Mouse (Mus musculus): ENCODE measurements at regions not wholly inside any gene's neighbourhood (a gene's known extent, or its start where the extent isn't known, plus 50 kb on each side); places are given as distances from the start of the nearest gene placed in this dataset.

DNA sequence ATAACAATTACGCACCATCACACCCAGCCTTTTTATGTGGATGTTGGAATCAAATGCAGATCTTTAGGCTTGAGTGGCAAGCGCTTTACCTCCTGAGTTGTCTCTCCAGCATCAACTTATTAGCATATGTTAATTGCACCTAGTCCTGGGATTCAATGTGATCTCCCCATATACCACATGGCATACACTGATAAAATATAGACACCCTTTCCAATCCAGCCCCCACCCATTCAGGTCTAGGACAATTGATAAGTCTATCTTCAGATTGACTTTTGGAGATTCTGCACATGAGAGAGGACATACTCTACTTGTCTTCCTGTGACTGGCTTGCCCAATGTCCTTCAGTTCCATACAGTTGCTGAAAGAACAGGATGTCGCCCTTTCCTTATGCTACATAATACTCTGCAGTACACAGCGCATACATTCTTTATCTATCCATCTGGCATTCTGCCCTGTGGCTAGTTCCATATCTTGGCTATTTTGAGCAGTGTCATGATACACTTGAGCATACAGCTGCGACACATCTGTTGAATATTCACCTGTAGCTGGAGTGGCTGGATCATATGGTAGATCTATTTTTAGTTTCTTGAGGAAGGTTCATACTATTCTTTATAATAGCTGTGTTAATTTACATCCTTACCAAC lies 120.3 kb downstream of the Gsdmc2 start:
- DNase-seq (ENCODE audit: low spot score) = no peak

DNA sequence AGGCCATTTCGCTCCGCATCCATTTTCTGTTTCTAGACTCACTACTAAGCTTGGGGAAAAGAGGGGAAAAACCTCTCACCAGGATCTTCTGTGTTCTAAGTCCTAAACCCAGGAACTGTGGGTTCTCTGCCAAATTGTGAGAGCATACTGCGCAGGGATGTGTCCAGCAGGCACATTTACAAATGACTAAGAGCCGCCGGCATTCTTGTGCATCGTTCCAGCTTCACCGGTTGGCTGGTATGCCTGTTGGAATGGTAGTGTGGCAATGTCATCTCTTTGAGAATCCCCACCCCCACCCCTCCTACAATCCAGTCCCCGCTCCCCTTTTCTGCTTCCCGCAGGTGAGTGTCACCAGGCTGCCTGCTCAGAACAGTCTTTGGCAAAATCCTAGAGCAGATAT lies 122.0 kb downstream of the Gsdmc2 start:
- no peak for DNase-seq (ENCODE audit: low spot score)

DNA sequence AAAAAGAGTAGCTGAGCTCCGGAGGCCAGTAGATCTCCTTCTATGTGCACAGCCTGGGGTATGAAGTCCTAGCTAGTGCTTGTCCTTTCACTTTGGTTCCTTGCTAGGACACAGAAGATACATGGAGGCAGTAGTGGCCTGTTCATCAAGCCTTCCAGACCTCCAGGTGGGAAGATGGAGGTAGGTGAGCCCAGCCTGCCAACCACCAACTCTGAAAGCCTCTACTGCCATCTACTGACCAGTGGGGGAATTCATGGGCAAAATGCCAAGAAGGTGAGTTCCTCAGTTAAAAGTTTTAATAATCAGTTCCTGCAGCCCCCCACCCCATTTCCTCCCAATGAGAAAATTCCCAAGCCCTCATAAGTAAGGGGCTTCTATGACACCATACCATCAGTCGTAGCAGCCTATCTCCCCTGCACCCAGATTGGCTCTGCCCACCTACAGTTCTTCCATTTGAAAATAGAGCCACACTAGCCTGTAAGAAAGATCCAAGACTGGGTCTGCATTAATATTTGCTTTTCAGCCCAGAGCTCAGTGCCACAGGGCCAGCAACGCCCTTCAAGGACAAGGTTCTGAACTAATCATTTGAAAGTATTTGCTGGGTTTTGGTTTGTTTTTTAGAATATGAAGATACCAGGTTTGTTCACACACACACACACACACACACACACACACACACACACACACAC lies 123.2 kb downstream of the Gsdmc2 start:
- peak; percentile 11 for DNase-seq (ENCODE audit: low spot score)

DNA sequence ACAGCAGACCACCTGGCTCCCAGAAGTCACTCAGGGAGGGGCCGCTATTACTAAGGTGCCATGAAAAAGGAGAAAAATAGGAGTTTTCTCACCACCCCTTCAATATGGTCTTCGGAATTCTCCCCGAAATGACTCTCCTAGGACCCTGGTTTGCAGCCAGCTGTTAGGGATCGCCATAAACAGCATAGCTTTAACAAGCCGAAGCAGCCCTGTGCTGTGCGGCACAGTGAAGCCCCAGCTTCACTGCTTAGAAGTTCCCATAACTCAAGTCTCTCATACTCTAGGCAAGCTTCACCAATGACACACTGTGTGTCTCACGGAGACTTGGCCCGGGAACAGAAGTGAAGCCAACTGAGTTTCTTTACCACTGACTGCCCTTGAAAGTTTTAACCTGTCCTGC lies 127.2 kb downstream of the Gsdmc2 start:
- DNase-seq (ENCODE audit: low spot score) = no peak

DNA sequence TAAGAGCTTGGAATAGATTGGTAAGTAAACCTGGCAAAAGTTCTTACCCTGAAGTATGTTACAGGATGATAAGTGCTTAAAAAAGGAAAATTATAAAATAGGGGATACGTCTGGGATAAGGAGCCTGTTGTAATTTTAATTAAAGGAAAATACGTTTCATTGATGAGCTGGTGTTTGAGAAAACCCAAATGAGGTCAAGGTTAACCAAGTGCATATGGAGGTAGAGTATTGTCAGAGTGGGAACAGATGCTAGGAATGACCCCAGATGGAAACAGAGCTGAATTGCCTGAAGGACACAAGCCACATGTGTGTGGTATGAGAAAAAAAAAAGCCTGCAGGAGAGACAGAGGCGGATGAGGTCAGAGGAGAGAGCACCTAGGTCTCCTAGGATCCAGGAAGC lies 131.3 kb downstream of the Gsdmc2 start:
- DNase-seq (ENCODE audit: low spot score) = no peak

DNA sequence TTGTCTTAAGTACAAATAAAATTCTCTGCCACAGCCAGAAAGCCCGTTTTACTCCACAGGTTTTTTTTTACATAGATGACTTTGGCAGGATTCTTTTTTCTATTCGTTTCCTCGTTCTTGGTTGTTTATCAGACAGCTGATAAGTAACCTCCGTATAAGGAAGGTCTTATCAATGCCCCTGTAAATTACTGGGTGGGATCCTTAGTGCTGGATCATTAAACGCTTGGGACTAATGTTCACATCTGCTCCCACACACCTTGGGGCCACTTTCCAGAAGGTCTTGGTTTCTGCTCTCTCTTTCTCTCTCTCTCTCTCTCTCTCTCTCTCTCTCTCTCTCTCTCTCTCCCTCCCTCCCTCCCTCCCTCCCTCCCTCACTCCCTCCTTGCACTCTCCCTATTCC lies 134.6 kb downstream of the Gsdmc2 start:
- DNase-seq (ENCODE audit: low spot score) = no peak

DNA sequence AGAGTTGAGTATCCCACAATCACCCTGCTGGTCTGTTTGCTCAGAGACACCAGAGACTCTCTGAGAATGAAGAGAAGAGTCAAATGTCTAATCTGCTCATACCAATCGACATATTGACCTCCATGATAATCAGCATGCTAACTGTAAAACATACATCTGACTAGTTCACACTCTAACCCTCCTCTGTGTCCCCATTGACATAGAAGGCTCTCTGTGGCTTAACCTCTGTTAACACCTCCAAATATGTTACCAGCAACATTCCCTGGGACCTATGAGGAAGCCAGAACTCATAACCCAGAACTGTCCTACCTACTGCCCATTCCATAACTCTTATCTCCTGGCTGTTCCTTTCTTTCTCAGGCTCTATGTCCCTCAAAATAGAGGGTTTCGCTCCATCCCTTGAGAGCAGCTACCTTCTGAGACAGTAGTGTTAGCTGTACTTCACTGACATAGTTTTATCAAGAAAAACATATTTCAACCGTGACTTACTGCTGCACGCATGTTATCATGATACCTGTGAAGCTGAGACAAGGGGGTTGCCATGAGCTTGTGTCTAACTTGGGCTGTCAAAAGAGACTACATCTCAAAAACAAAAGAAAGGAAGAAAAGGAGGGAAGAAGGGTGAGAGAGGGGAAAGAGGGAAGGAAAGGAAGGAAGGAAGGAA lies 135.6 kb downstream of the Gsdmc2 start:
- DNase-seq (ENCODE audit: low spot score) = no peak

DNA sequence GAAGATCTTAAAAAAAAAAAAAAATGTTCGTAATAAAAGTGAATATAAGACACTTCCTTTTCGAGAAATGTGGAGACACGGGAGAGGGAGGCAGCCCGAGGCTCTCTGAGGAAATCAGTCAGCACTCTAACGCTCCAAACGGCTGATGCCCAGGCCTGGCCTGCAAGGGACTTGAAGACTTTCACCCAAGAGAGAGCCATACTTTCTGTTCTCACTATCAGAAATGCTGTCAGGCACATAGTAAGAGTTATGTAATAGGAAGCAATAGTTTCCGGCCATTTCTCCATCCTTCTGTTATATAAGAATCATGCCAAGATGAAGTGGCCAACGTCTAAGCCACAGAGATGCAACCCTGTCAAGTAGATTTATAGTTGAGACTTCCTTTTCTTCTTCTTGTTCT lies 140.3 kb downstream of the Gsdmc2 start:
- DNase-seq (ENCODE audit: low spot score) = no peak

DNA sequence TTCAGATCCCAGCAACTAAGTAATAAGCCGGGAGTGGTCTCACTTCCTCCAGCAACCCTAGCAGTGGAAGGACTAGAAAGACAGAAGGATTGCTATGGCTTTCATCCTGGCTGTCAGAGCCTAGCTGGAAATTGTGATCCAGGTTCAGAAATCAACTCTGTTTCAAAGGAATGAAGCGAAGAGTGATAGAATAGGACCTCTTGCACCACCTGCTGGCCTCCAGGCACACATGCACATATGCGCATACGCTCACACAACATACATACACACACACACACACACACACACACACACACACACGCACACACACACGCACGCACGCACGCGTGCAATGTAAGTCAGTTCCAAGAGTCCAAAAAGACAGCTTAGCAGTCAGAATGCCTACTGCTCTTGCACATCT lies 147.1 kb downstream of the Gsdmc2 start:
- no peak for DNase-seq (ENCODE audit: low spot score)

DNA sequence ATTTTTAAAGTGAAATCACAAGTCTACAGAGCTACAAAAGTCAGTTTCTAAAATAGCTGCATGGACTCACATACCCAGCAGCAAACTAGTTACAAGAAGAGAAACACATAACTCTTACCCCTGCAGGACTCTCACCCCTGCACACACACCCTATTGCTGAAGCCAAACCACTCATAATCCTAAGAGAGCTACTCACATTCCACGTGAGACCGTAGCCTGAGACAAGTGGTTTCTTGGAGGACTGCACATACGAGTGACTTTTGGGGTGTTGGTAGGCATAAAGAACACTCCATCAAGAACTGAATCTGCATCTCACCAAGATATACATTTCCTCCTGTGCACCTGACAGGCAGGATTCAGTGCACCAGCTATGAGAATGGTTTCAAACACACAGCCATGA lies 150.8 kb downstream of the Gsdmc2 start:
- no peak for DNase-seq (ENCODE audit: low spot score)

DNA sequence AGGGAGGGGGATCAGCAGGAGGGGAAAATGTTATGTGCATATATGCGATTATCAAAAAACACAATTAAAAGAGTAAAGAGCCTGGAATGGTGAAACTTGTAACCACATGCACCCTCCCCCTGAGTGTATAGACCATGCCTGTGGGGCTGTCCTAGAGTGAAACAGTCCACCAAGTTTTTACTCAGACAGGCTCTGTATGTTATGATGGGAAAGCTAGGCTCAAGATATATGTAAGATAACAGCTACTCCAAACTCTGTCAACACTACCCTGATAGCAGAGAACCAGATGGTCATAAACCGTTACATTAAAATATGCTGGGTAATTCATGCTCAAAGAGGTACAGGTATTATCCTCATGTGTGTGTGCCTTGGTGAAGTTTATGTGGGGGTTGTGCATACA lies 151.4 kb downstream of the Gsdmc2 start:
- DNase-seq (ENCODE audit: low spot score) = no peak

DNA sequence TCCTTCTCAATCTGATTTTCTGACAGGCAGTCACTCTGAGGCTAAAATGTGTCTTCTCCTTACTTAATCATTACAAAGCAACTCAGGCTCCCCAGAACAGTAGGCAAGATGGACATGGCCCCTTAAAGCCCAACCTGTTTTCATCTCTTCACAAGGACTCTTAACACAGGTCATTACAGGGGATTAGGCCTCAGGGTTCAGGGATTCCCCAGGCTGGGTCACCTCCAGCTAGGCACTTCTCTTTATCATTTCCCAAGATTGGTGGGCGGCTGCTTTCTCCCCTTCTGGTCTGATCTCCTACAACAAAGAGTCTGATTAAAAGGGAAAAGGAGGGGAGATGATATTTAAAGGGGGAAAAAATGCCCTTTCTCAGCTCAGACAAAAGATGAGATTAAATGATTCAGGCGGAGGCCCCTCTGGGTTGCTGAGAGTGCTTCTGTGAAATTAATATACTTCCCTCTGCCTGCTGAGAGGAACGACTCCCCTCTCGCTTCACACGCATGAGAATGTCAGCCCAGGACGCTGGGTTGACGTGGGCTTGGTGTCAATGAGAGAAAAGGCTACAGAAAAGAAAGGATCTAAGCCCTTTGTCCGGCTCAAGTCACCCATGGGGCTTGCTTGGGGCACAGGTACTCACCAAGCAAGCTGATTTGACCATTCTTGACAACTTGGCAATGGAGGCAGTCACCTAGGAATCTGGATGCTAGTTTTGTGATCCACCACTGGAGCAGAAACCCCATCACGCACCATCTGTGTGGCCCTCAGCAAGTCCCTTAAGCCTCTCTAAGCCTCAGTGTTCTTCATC lies 152.3 kb downstream of the Gsdmc2 start:
- no peak for DNase-seq (ENCODE audit: low spot score)

DNA sequence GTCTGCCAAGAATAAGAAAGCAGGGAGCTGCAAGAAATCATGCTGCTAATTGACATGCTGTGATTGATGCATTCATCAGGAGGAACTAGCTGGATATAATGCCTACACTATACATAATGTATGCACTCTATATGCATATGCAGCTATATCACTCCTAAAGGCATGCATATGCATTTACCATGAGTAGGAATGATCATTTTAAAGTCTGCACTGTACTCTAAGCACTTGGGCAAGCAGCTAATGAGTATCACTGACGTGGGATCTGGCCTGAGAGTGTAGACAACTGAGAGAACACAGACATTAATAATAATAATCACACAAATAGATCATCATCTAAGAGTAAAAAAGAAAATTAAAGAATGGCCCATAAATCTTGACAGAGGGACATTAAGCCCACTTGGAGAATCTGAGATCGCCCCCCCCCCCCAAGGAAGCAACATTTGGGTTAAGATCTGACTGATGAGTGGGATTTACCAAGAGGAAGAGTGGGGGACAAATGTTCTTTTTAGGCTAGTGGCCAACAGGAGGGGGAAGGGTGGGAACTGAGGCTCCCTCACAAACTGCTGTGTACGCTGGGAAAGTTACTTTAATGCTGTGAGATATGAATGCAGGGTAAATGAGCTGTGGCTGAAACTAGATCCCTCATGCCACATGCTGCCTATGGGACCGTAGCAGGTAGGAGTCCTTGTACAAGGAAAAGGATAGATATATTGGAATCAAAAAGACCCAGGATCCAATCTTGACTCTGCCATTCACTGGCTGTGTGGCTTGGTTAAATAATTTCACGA lies 155.0 kb downstream of the Gsdmc2 start:
- DNase-seq (ENCODE audit: low spot score) = no peak

DNA sequence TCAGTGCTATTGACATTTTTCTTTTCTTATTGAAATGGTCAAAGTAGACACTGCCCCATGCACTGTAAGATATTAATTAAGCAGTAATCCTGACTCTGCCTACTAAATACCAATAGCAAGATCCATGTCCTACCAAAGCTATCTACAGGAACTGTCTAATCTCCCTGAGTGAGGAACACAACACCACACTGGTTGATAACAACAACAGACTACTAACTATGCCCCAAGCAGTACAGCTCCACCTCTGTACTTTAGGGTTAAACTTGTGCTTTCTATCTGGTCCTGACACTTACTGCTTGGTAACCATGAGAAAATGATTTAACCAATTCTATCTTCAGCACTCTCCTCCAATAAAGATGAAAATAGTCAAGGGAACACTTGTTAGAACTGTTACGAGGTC lies 157.1 kb downstream of the Gsdmc2 start:
- DNase-seq (ENCODE audit: low spot score) = no peak

DNA sequence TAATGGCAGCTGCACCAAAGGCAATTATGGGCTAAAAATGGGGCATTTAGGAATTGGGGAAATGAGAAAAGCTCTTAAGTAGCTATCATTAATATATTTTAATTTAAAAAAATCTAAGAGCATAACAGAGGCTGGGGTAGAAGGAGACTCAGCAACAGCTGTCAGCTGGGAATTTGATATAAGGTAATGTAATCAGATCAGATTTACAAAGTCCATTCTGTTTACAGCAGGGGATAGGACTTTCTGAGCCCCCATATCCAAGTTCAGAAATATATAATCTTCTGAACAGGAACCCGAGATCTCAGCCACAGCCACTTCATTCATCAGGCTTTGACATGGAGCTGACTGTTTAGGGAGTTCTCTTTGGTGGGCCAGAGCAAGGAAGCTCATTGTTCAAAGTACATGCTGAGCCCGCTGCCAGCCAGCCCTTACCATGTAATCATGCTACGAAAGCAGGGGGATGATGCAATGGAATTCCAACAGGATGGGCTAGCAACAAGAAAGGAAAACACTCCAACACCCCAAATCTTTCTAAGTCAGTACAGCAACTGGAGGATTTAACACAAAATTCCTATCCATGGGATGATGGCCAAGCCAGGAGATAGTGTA lies 157.9 kb downstream of the Gsdmc2 start:
- no peak for DNase-seq (ENCODE audit: low spot score)

DNA sequence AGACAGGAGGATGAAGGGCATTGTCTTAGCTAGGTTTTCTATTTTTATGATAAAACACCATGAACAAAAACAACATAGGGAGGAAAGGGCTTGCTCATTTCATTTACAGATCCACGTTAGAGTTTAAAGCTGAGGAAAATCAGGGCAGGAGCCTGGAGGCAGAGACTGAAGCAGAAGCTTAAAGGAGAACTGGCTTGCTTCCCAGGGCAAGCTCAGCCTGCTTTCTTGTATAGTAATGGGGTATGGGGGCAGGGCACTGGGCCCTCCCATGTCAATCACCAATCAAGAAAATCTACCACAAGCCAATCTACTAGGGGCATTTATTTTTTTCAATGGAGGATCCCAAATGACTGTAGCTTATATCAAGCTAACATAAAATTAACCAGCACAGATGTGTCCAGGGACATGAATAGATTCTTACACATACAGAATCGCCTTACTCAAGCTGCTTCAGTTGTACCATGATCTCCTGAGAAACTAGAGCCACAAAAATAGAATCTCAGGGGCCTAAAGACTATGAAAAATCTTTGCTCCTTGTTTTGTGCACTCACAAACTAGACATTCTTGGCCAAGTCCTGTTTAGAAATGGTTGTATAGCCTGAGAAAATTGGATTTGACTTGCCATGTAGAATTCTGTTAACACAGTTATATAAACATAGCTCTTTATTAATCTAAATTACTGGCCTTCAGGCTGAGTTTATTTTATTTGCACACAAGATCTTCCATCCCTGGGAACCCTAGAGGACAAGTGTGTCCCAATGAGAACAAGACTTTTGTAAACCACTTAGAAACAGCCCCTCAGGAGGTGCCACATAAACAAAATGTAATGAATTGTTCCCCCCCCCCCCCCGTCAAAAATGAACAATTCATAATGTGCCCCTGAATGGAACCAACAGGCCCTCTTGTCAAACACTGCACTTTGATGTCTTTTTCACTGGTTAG lies 164.7 kb downstream of the Gsdmc2 start:
- peak; percentile 7 for DNase-seq (ENCODE audit: low spot score)

DNA sequence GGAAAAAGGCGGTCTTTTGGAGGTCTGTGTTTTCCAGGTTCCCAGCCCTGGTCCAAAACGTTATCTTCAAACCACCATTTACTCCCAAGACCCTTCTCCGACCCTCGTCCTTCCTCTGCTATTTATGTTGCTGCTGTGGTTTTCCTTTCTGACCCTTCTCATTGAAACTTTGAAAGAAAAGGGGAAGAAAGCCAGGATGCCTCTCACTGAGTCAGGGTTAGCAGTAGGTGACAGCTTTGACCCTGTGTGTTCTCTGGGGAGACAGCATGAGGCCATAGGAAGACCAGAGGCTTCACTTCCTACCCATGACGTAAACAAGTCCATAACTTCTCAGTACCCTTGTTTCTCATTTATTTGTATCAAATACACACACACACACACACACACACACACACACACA lies 166.1 kb downstream of the Gsdmc2 start:
- DNase-seq (ENCODE audit: low spot score) = no peak

DNA sequence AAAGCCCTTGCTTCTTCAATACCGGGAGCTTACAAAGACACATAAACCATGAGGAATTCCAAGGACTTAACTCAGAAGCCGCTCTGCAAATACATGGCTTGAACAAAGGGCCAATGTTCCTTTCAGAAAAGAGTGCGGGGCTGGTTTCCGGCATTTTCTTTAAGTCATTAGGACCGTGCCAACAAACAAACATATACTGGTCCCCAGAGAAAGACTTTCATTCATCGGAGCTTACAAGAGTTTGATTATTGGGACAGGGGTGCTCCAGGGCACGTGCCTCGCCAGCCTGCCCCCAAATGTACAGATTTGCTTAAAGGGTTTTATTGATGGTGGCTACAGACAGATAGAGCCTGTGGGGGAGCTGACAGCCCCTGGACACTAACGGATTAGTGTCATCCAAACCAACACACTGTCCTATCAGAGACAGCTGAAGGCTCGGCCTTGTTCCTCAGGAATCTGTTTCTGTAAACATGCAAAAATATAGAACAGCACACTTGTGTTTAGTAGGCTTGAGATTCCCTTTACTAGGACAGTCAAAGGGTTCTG lies 169.4 kb downstream of the Gsdmc2 start:
- no peak for DNase-seq (ENCODE audit: low spot score)

DNA sequence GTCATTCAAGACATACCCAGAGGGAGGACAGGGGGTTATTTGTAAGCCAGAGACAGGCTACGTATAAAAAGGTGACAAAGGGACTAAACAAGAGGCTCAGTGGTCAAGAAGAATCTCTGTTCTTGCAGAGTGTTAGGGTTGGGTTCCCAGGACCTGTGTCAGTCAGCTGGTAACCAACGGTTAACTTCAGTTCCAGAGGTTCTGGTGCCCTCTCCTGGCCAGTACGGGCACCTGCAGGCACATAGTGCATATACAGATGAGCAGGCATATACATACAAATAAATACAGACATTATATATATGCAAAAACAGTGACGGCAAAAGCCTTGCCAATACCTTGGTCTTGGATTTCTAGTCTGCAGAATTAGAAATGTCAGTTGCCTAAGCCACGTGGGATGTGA lies 170.6 kb downstream of the Gsdmc2 start:
- no peak for DNase-seq (ENCODE audit: low spot score)

DNA sequence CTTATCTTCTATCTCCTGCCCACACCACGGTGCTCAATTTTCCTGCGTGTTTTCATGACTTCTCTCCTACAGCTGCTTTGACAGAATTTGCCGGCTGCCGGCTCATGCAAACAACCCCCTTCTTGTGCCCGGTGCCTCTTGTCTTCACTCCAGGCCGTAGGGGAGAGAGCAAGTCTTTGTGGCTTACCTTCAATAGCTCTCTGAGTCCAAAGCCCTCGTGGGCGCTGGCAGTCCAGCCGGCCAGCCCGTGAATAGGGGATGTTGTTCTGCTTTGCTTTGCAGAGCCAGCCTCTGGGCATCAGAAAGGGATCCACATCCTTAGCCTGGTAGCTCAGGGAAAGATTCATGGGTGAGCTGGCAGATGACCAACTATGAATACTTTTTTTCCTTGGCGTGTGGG lies 173.9 kb downstream of the Gsdmc2 start:
- DNase-seq (ENCODE audit: low spot score) = no peak
